Mouse (Mus musculus) heart, embryonic 15.5 days (tissue): ENCODE measurements around the gene Poc1b. TPM values are rescaled to one million over a fixed set of nuclear protein-coding genes. Genes with fewer than 3 reads are reported as not detected.

Experiments used
- ATAC-seq: fragments of 200-750 bp; cut with Nextera tagmentation; replicated peaks from 2 replicates; pipeline ENCODE4 v1.8.0; 2017; ENCODE audit warnings: low read depth, moderate TSS enrichment; ENCODE audit not compliant: insufficient number of reproducible peaks, insufficient read depth, low FRiP score
- H3K27ac ChIP-seq: fragments of 300-500 bp; sonication (generic); 2 replicates; pipeline ENCODE4 v1.5.1; 2015; ENCODE audit warnings: mild to moderate bottlenecking, inconsistent platforms
- H3K27me3 ChIP-seq: fragments of 300-500 bp; sonication (generic); 2 replicates; pipeline ENCODE4 v1.6.1; 2015; ENCODE audit warnings: inconsistent platforms
- H3K36me3 ChIP-seq: fragments of 300-500 bp; sonication (generic); 2 replicates; pipeline ENCODE4 v1.6.1; 2015; ENCODE audit warnings: mild to moderate bottlenecking, inconsistent platforms
- H3K4me1 ChIP-seq: fragments of 300-500 bp; sonication (generic); replicated peaks from 2 replicates; pipeline ENCODE4 v1.6.1; 2015; ENCODE audit warnings: inconsistent platforms
- H3K4me2 ChIP-seq: fragments of 300-500 bp; sonication (generic); 2 replicates; pipeline ENCODE4 v1.6.1; 2015; ENCODE audit warnings: inconsistent platforms, mild to moderate bottlenecking, moderate library complexity
- H3K4me3 ChIP-seq: fragments of 300-500 bp; sonication (generic); 2 replicates; pipeline ENCODE4 v1.5.1; 2015; ENCODE audit warnings: mild to moderate bottlenecking, inconsistent platforms
- H3K9ac ChIP-seq: fragments of 300-500 bp; sonication (generic); 2 replicates; pipeline ENCODE4 v1.6.1; 2015; ENCODE audit warnings: mild to moderate bottlenecking, inconsistent platforms
- H3K9me3 ChIP-seq: fragments of 300-500 bp; sonication (generic); replicated peaks from 2 replicates; pipeline ENCODE4 v1.6.1; 2016; ENCODE audit warnings: inconsistent platforms
- WGBS: fragments of 180-500 bp; shearing (Covaris S2); methylation state at CpG from one replicate; pipeline ENCODE4 v1.1.7; 2015; ENCODE audit warnings: mixed read lengths; 5-methylcytosine and 5-hydroxymethylcytosine counted together
- polyA plus RNA-seq: library from polyadenylated mRNA; unstranded; fragments of >200 nt; fragmentation: Nextera tagmentation; extraction: Ambion mirVana; gene quantifications from 2 replicates; pipeline ENCODE4 v1.2.1, GENCODE M21; 2015

The Poc1b gene
- polyA plus RNA-seq, 1 experiment from 2014 or later = 7.2 TPM

DNA sequence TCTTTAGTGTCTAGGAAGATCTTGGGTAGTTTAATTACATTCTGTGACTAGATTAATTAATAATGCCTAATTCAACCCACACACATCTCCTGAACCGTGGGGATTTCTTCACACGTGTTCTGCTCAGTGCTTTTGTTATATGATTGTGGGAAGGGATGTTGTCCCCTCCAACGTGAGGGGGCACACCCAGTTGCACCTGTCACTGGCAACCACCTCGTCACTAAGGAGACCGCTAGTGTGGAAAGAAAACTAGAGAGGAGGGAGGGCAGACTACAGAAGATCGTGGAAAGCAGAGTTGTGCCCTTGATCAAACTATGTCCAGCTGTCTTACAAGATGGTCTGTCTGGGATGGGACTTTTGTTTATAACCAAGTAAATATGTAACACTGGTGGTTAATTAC, 20.8 kb upstream of the Poc1b start:
- 58% methylated on average over 6 of the region's 6 CpGs for WGBS
- H3K27me3 ChIP-seq = no peaks in the 10 kb centered on the region
- H3K4me1 ChIP-seq = peaks cover 13% of the 10 kb centered on the region
- no peak overlapping the region for H3K27ac ChIP-seq
- H3K4me3 ChIP-seq = no peak overlapping the region
- no peak overlapping the region for H3K9ac ChIP-seq
- H3K9me3 ChIP-seq = no peaks in the 10 kb centered on the region
- H3K36me3 ChIP-seq = no peaks in the 10 kb centered on the region
- no peak for ATAC-seq
- no peak overlapping the region for H3K4me2 ChIP-seq

DNA sequence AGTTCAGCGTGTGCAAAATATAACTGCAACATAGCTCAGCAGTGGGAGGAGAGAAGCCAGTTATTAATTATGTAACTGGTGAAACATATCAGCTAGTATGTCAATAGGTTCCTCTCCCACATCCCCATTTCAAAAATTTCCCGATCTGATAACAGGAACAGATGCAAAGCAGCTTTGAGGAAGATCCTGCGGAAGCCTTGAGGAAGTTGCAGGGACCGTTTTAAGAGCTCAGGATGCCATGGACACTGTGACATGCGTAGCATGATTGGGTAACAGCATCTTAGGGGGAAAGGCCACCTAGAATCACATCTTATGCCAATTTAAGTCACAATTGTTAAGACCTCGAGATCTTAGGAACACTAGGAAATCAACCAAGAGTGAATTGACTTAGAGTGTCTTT, 16.9 kb upstream of the Poc1b start:
- Histone ChIP-seq H3K27ac (no peak overlapping the region), H3K9ac (no peak overlapping the region), H3K4me3 (no peak overlapping the region), H3K27me3 (no peaks in the 10 kb centered on the region), H3K4me1 (no peaks in the 10 kb centered on the region), H3K4me2 (no peak overlapping the region), H3K36me3 (no peaks in the 10 kb centered on the region), H3K9me3 (no peaks in the 10 kb centered on the region)
- no peak for ATAC-seq
- WGBS = 70% methylated on average over 6 of the region's 6 CpGs

DNA sequence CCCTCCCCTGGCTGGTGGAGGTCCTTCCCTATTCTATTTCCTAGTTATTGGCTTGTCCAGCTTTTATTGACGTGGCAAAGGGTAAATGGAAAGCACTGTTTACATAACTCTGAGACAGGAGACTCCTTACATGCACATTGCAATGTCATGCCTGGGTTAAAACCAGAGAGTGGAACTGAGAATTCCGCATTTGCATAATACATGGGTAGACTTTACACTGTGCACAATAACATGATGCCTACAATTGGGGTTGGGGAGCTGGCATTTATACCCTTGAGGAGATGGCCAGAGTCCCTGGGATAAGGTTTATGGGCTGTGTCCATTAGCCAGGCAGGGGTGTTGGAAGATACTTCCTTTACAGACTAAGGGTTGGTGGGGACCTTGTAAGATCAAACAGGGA, 13.5 kb upstream of the Poc1b start:
- no peak overlapping the region for H3K27ac ChIP-seq
- ATAC-seq = no peak
- WGBS = 70% methylated on average over 2 of the region's 2 CpGs

DNA sequence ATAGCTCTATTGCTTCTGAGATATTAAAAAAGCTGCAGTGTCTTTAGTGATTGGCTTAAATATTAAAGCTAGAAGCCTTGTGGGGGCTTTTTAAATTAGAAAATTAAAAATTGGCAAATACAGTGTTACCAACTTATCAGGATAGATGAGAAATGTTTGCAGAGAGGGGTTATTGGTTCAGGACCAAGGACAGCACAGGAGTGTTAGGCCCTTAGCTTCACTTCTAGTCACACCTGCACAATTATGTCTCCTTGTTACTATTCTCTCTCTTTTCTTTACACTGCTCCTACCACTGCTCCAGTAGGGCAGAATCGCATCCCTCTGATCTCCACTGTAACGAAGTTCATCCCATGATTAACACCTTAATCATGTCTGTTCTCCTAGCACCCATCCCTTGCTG, 11.7 kb upstream of the Poc1b start:
- H3K4me1 ChIP-seq = no peaks in the 10 kb centered on the region
- H3K4me3 ChIP-seq = no peak overlapping the region
- H3K27ac ChIP-seq = no peak overlapping the region
- H3K9ac ChIP-seq = no peak overlapping the region
- no peak overlapping the region for H3K4me2 ChIP-seq
- no peaks in the 10 kb centered on the region for H3K27me3 ChIP-seq
- H3K9me3 ChIP-seq = no peaks in the 10 kb centered on the region
- ATAC-seq = no peak
- 74% methylated on average over 2 of the region's 2 CpGs for WGBS
- no peaks in the 10 kb centered on the region for H3K36me3 ChIP-seq

More for the DNA sequence above, 13.5 kb upstream of the Poc1b start:
- H3K9me3 ChIP-seq = no peaks in the 10 kb centered on the region
- no peak overlapping the region for H3K9ac ChIP-seq
- no peak overlapping the region for H3K4me3 ChIP-seq
- H3K4me1 ChIP-seq = no peaks in the 10 kb centered on the region
- H3K4me2 ChIP-seq = no peak overlapping the region
- H3K27me3 ChIP-seq = no peaks in the 10 kb centered on the region
- no peaks in the 10 kb centered on the region for H3K36me3 ChIP-seq

DNA sequence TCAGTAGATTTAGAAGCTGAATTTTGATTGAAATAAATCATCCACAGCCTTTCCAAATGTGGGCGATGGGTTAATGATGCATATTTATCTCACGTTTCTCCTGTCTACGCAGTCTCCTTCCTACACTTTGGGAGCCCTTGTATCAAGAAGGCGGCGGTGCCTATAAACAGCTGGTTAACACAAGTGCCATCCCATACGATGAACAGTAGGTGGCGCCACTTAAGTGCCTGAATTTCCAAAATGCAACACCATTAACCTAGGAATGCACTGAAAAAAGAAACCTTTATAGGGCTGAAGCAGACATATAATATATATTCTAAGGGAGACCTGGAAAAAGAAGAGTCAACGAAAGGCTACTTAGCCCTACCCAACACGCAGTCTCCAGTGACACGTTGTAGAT, 9.5 kb upstream of the Poc1b start:
- Histone ChIP-seq H3K4me1 (no peaks in the 10 kb centered on the region), H3K36me3 (no peaks in the 10 kb centered on the region)
- WGBS = 69% methylated on average over 10 of the region's 10 CpGs

DNA sequence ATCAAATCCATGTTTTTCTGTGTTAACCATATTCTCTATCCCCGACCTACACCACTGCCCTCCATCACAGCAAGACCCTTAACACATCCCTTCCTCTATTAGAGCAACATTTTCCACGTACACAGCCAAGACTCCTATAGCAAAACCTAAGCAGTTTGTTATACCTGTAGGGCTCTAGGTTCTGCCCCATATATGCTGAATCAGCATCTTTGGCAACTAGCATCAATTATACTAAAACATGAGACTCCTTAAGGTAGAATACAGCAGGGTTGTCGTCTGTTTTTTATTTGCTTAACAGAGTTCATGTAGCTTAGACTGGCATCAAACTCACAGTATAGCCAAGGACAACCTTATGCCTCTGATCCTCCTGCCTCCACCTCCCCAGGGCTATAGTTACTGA, 1.3 kb upstream of the Poc1b start:
- WGBS = 86% methylated on average over 3 of the region's 3 CpGs
- H3K4me3 ChIP-seq = no peak overlapping the region
- H3K9ac ChIP-seq = no peak overlapping the region
- no peaks in the 10 kb centered on the region for H3K27me3 ChIP-seq
- H3K4me2 ChIP-seq = no peak overlapping the region
- no peaks in the 10 kb centered on the region for H3K9me3 ChIP-seq
- no peak for ATAC-seq
- peaks cover 11% of the 10 kb centered on the region for H3K4me1 ChIP-seq
- no peak overlapping the region for H3K27ac ChIP-seq
- H3K36me3 ChIP-seq = 0 out of 2 replicates have a peak, but pooled peaks cover 5% of the 10 kb centered on the region

More for the DNA sequence above, 9.5 kb upstream of the Poc1b start:
- Histone ChIP-seq H3K9me3 (no peaks in the 10 kb centered on the region), H3K27me3 (no peaks in the 10 kb centered on the region), H3K4me3 (no peak overlapping the region), H3K27ac (no peak overlapping the region), H3K9ac (no peak overlapping the region), H3K4me2 (no peak overlapping the region)
- no peak for ATAC-seq

DNA sequence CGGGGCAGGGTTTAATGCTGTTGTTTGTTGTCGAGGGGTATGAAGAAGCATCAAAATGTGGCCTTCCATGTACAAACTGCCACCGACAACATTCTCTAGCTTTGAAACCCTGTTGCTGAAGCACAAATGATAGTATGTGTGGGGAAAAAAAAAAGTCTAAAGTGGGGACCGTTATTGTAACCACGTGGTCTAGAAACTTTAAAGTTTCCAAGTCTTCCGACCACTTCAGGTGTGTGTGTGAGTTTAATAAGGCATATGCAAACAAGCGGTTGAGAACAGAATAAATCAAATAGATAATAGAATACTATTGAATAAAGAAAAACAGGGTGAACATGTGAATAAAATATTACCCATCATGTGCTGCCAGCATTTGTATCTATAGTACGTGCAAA, 529 bp upstream of the Poc1b start:
- H3K9ac ChIP-seq = peak overlapping the region; percentile 82
- H3K4me2 ChIP-seq = peak overlapping the region; percentile 91
- H3K36me3 ChIP-seq = 0 out of 2 replicates have a peak, but pooled peaks cover 5% of the 10 kb centered on the region
- peak overlapping the region; percentile 92 for H3K4me3 ChIP-seq
- no peaks in the 10 kb centered on the region for H3K9me3 ChIP-seq
- H3K27ac ChIP-seq = peak overlapping the region; percentile 88; the same call in 1 of the 2 replicates
- WGBS = 31% methylated on average over 8 of the region's 8 CpGs
- H3K27me3 ChIP-seq = no peaks in the 10 kb centered on the region
- no peak for ATAC-seq
- H3K4me1 ChIP-seq = peaks cover 11% of the 10 kb centered on the region

DNA sequence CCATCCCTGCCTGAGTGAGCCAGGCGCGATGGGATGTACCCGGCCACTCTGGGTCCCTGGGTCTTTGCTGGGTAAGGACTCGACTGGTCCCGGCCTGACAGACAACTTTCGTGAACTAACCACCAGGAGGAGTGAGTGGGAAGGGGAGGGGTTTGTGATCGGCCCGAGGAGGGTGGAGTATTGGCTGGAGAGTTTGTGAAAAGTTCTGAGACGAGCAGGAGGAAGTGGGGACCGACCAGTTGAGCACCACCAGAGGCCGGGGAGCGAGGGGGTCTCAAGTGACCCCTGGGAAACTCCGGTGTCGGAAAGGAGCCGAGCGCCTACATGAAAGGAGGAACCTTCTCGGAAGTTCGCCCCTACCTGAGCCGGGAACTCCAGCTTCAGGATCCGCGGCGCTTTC, 1.1 kb downstream of the Poc1b start, which contains the start of gene Galnt4:
Gene Galnt4 (plus strand): TSS at position 196 of the 400 bp plus-strand sequence.
- H3K4me1 ChIP-seq = peaks cover 11% of the 10 kb centered on the region
- peak; percentile 77 for ATAC-seq
- peak within 1 kb of the TSS; percentile 88 for H3K27ac ChIP-seq
- H3K36me3 ChIP-seq = 0 out of 2 replicates have a peak, but pooled peaks cover 5% of the 10 kb centered on the region
- no peaks in the 10 kb centered on the region for H3K9me3 ChIP-seq
- H3K4me3 ChIP-seq = peak within 1 kb of the TSS; percentile 92
- peak within 1 kb of the TSS; percentile 91 for H3K4me2 ChIP-seq
- under 1% methylated on average over 22 of the region's 22 CpGs for WGBS
- no peaks in the 10 kb centered on the region for H3K27me3 ChIP-seq
- peak within 1 kb of the TSS; percentile 82 for H3K9ac ChIP-seq

DNA sequence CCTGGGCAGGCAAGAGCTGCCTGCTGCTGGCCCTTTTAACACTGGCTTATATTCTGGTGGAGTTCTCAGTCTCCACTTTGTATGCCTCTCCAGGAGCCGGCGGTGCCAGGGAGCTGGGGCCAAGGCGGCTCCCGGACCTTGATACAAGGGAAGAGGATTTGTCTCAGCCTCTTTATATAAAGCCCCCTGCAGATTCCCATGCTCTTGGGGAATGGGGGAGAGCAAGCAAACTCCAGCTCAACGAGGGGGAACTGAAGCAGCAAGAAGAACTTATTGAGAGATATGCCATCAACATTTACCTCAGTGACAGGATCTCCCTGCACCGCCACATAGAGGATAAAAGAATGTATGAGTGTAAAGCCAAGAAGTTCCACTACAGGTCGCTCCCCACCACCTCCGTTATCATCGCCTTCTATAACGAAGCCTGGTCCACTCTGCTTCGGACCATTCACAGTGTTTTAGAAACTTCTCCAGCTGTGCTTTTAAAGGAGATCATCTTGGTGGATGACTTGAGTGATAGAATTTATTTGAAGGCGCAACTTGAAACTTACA, 1.7 kb downstream of the Poc1b start:
- no peak for ATAC-seq
- Histone ChIP-seq H3K9ac (peak overlapping the region; percentile 82), H3K9me3 (no peaks in the 10 kb centered on the region), H3K36me3 (0 out of 2 replicates have a peak, but pooled peaks cover 5% of the 10 kb centered on the region), H3K4me1 (peaks cover 13% of the 10 kb centered on the region), H3K27me3 (no peaks in the 10 kb centered on the region), H3K4me2 (peak overlapping the region; percentile 91), H3K4me3 (peak overlapping the region; percentile 92), H3K27ac (peak overlapping the region; percentile 88; the same call in 1 of the 2 replicates)
- WGBS = 29% methylated on average over 12 of the region's 12 CpGs

DNA sequence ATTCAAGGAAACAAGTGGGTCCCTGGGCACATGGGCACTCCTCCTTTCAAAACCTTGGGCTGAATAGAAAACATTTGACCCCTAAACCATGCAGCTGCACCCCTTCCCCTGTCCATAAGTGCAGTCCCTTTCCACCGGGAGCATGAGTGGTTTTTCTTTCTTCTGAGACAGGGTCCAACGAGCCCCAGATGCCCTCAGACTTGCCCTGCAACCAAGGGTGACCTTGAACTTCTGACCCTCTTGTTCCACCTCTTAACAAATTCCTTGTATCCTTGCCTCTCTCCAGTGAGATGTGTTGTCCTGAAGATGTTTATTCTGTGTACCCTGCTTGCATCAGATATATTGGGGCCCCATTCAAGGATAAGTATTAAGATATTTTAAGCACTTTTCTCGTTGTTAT, 6.7 kb downstream of the Poc1b start:
- Histone ChIP-seq H3K4me3 (no peak overlapping the region), H3K4me2 (no peak overlapping the region), H3K36me3 (0 out of 2 replicates have a peak, but pooled peaks cover 5% of the 10 kb centered on the region), H3K9me3 (no peaks in the 10 kb centered on the region), H3K9ac (no peak overlapping the region), H3K27ac (no peak overlapping the region), H3K4me1 (peaks cover 19% of the 10 kb centered on the region), H3K27me3 (no peaks in the 10 kb centered on the region)
- ATAC-seq = no peak
- 45% methylated on average over 3 of the region's 3 CpGs for WGBS

DNA sequence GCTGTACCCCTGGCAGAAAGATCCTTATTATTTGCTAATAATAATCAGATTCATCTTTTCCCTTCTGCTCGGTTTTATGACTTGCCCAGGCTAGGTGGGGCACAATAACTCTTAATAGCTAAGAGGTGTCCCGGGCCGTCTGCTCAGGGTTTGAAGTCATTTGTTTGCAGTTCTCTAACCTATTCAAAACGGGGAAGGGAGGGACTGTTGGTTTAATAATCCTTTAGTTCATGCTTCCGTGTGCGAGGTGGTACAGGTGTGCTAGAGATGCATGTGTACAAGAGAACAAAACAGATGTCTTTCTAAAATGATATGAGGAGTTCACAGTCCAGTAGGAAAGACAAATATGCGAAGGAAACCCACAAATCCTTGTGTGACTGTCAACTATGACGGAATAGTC, 7.5 kb downstream of the Poc1b start:
- no peak overlapping the region for H3K9ac ChIP-seq
- no peaks in the 10 kb centered on the region for H3K9me3 ChIP-seq
- 0 out of 2 replicates have a peak, but pooled peaks cover 5% of the 10 kb centered on the region for H3K36me3 ChIP-seq
- H3K4me2 ChIP-seq = no peak overlapping the region
- peaks cover 16% of the 10 kb centered on the region for H3K4me1 ChIP-seq
- no peak overlapping the region for H3K27ac ChIP-seq
- H3K27me3 ChIP-seq = no peaks in the 10 kb centered on the region
- WGBS = 84% methylated on average over 8 of the region's 8 CpGs
- no peak for ATAC-seq
- H3K4me3 ChIP-seq = no peak overlapping the region
